Mouse (Mus musculus) olfactory bulb, adult 2 months (tissue): ENCODE results near the gene Dusp1. TPM values are rescaled to one million over a fixed set of nuclear protein-coding genes. Genes with fewer than 3 reads are reported as not detected.
A peak's percentile ranks its signal among the peaks of the same experiment; 100 is the strongest.

Experiments
- H3K27ac ChIP-seq: fragments of 200-500 bp; 2 replicates; pipeline ENCODE4 v1.5.1; 2012; ENCODE audit warnings: low read depth, low read length; ENCODE audit not compliant: insufficient read depth
- H3K4me1 ChIP-seq: fragments of 200-500 bp; 2 replicates; pipeline ENCODE4 v1.6.1; 2012; ENCODE audit warnings: low read length; ENCODE audit not compliant: control insufficient read depth, insufficient read depth
- H3K4me3 ChIP-seq: fragments of 200-500 bp; 2 replicates; pipeline ENCODE4 v1.5.1; 2012; ENCODE audit warnings: mild to moderate bottlenecking, low read depth, low read length, moderate library complexity; ENCODE audit not compliant: insufficient read depth
- CTCF ChIP-seq: fragments of 200-500 bp; IDR thresholded peaks from 2 replicates; pipeline ENCODE4 v1.5.1; 2012; ENCODE audit warnings: low read depth, mild to moderate bottlenecking, low read length, moderate library complexity; ENCODE audit not compliant: insufficient read depth
- POLR2A ChIP-seq: fragments of 200-500 bp; IDR thresholded peaks from 2 replicates; pipeline ENCODE4 v1.6.1; 2012; ENCODE audit warnings: mild to moderate bottlenecking, low read depth, low read length, moderate library complexity; ENCODE audit not compliant: insufficient read depth
- WGBS: fragments of 180-500 bp; shearing (Covaris S2); methylation state at CpG from one replicate; pipeline ENCODE4 v1.1.7; 2018; 5-methylcytosine and 5-hydroxymethylcytosine counted together
- polyA plus RNA-seq: library from polyadenylated mRNA; stranded (reverse); fragments of >200 nt; gene quantifications from 2 replicates; pipeline ENCODE4 v1.2.4, GENCODE M21; 2012; ENCODE audit warnings: low replicate concordance; ENCODE audit not compliant: missing spikeins, insufficient read depth, insufficient read length

Dusp1 gene
- polyA plus RNA-seq, 1 experiment = not detected

DNA sequence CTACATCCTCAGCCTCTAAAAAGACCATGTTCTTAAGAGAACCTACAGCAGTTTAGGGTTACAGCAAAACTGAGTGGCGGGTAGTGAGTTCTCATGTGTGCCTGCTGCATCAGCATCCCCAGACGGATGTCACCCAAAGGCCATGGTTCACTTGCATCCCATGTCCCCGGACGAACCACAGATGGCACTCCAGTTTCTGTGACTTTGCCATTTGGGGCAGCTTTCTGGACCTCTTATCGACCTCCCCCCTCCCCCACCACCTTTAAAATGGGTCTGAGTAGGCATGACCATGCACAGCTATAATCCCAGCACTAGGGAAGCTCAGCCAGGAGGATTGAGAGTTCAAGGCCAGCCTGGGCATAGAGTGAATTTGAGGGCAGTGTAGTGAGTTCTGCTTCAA, 31.3 kb upstream of the Dusp1 start:
- 95% methylated on average over 5 of the region's 5 CpGs for WGBS
- no peak overlapping the region for H3K4me3 ChIP-seq
- H3K4me1 ChIP-seq = peaks cover 29% of the 10 kb centered on the region
- no peak overlapping the region for H3K27ac ChIP-seq
- no peak for TF ChIP-seq CTCF
- no peak for TF ChIP-seq POLR2A

DNA sequence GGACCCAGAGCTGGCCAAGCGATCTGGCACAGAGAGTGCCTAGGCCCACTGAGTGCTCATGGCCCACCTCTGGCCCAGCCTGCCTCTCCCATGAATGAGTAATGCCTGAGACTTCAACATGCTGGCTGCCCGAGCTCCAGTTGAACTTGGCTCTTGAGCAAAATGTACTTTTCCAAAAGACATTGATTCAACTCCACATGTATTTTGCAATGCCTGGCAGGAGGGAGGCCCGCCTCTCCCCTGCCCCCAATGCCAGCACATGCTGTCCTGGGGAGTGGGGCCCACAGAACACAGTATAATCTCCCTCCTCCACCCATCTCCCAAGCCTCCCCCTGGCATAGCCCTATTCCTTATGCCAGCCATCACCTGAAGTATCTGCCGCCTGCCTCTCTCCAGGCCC, 30.6 kb upstream of the Dusp1 start:
- TF ChIP-seq CTCF = no peak
- TF ChIP-seq POLR2A = no peak
- Histone ChIP-seq H3K27ac (no peak overlapping the region), H3K4me3 (no peak overlapping the region), H3K4me1 (peaks cover 29% of the 10 kb centered on the region)
- WGBS = 65% methylated on average over 4 of the region's 4 CpGs

- Histone ChIP-seq H3K4me1 (peaks cover 24% of the 10 kb centered on the region), H3K27ac (no peak overlapping the region), H3K4me3 (no peak overlapping the region)
- 81% methylated on average over 12 of the region's 12 CpGs for WGBS
- TF ChIP-seq CTCF (no peak), POLR2A (no peak)
These were observed 26.1 kb upstream of the Dusp1 start for GRCm38 (mm10) chr17:26587961-26588487.

DNA sequence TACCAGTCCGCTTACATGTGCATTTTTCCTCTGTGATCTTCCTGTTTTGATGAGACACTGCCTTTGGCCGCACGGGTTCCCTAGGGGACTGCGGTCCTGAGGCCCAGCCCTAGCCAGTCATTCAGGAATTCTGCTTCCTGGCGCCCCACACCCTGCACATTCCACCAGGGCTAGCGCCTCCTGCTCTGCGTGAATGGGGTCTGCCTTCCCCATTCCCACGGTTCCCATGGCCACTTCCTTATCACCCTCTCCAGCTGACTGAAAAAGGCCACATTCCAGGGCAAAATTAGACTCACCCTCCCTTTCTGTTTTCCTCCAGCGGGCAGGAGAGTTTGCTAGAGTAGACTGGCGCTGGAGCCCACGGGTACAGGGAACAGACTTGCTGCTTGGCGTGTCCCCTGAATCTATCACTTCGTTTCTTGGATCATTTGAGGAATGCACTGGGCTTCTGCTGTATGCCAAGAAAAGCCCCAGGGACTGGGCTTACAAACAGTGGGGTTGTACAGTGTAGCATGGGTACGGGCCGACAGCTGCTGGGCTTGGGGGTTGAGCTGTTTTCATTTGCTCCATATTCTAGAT, 22.7 kb upstream of the Dusp1 start:
- Histone ChIP-seq H3K4me1 (peaks cover 30% of the 10 kb centered on the region), H3K4me3 (no peak overlapping the region), H3K27ac (0 out of 2 replicates have a peak overlapping the region, but pooled peaks have one; percentile 4)
- TF ChIP-seq POLR2A (no peak), CTCF (no peak)
- WGBS = 40% methylated on average over 15 of the region's 15 CpGs

DNA sequence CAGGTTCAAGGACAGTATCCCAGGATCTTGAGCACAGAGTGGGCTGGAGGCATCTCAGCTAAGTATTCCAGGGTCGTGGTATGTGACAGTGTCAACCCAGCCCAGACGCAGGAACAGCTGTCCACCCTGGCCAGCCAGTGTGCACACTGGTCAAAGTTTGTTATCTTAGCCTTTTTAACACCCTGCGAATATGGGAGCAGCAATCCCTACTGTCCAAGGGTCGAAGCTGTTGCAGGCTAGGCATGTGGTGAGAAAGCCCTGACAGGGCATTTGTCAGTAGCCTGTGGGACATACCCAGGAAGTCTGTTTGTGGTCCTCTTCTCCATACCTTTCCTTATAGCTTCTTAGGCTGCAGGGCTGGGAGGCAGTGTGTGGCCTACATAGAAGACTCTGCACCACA, 22.1 kb upstream of the Dusp1 start:
- WGBS = 81% methylated on average over 4 of the region's 4 CpGs
- no peak for TF ChIP-seq CTCF
- TF ChIP-seq POLR2A = no peak
- Histone ChIP-seq H3K27ac (0 out of 2 replicates have a peak overlapping the region, but pooled peaks have one; percentile 4), H3K4me1 (peaks cover 30% of the 10 kb centered on the region), H3K4me3 (no peak overlapping the region)

- H3K27ac ChIP-seq = no peak overlapping the region
- WGBS = 84% methylated on average over 6 of the region's 6 CpGs
- H3K4me3 ChIP-seq = no peak overlapping the region
- peaks cover 30% of the 10 kb centered on the region for H3K4me1 ChIP-seq
- TF ChIP-seq POLR2A (no peak), CTCF (no peak)
These were observed 21.7 kb upstream of the Dusp1 start for GRCm38 (mm10) chr17:26583606-26584005.

GRCm38 (mm10) chr17:26583056-26583455, 21.1 kb upstream of the Dusp1 start:
- peaks cover 30% of the 10 kb centered on the region for H3K4me1 ChIP-seq
- no peak overlapping the region for H3K27ac ChIP-seq
- 94% methylated on average over 9 of the region's 9 CpGs for WGBS

DNA sequence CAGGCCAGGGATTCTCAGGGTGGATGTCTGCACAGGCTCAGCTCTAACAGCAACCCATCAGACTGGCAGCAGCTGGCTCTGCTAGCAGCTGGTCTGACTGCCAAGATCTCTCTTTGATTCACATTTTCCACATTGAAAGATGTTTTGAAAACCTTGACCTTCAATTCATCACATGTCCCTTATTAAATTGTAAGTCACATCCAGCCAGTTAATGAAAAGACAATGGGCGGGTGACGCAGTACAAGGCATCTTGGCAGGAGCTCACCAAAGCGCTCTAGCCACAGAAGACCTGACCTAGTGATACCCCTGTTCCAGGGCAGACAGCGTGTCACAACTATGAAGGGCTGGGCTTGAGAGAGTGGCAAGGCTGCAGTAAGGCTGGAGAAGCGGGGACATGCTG, 20.4 kb upstream of the Dusp1 start:
- Histone ChIP-seq H3K4me3 (no peak overlapping the region), H3K27ac (no peak overlapping the region)
- TF ChIP-seq CTCF (no peak), POLR2A (no peak)

More at GRCm38 (mm10) chr17:26583056-26583455, 21.1 kb upstream of the Dusp1 start:
- H3K4me3 ChIP-seq = no peak overlapping the region
- TF ChIP-seq CTCF = no peak
- TF ChIP-seq POLR2A = no peak

DNA sequence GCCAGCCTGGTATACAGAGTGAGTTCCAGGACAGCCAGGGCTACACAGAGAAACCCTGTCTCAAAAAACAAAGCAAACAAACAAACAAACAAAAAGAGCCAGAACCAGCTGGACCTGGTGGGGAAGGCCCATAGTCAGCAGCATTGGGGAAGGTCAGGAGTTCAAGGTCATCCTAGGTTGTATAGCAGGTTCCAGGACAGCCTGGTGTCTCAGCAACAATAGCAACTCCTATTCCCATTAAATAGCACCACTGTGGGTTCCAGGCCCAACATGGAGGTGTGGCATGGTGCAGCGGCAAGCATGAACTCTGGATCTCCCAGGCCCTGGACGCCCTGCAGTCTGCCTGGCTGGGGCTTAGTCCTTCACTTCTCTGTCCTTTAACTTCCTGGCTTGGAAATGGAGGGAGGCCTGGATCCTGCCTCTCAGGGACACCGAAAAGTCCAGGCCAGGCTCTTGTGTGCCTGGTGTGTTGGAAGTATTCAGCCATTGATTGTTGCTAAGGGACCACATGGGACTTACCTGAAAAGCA, 19.0 kb upstream of the Dusp1 start:
- Histone ChIP-seq H3K4me3 (no peak overlapping the region), H3K4me1 (peaks cover 46% of the 10 kb centered on the region), H3K27ac (no peak overlapping the region)
- WGBS = 95% methylated on average over 3 of the region's 3 CpGs
- TF ChIP-seq POLR2A (no peak), CTCF (no peak)

More for the DNA sequence above, 20.4 kb upstream of the Dusp1 start:
- 61% methylated on average over 5 of the region's 5 CpGs for WGBS
- H3K4me1 ChIP-seq = peaks cover 32% of the 10 kb centered on the region

DNA sequence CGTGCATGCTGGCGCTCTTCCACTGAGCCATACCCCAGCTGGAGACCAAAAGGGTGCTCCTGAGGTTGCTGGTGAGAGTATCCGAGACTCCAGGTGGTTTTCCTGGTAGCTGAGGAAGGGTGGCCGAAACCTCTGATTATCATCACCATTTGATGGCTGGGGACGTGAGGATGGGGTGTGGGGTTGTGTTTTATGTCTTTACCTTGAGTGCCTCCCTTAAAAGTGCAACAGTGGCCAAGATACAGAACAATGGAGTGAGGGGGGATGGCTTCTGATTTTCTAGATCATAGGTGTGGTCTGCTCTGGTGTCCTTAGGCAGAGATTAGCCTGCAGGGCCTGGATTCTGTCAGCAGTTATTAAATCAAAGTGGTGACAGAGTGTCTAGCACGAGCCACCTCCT, 17.5 kb upstream of the Dusp1 start:
- Histone ChIP-seq H3K27ac (no peak overlapping the region), H3K4me1 (peaks cover 51% of the 10 kb centered on the region), H3K4me3 (no peak overlapping the region)
- WGBS = 83% methylated on average over 6 of the region's 6 CpGs
- TF ChIP-seq POLR2A (no peak), CTCF (no peak)
